Mouse (Mus musculus): ENCODE data around the gene Rapgef1. TPM values are rescaled to one million over a fixed set of nuclear protein-coding genes. Genes with fewer than 3 reads are reported as not detected.
"Not testable (repeated sequence)": the region's sequence is repeated elsewhere in the genome, so short reads cannot be mapped to it uniquely, and the experiment has no call there.

The Rapgef1 gene
- polyA plus RNA-seq, 1 experiment: 75.7 TPM

- Histone ChIP-seq H3K4me1 (ENCODE audit: control insufficient read depth, insufficient read depth, low read length) (peaks cover 3% of the 10 kb centered on the region; the same call in 1 of the 2 replicates), H3K27ac (ENCODE audit: insufficient read depth, low read depth, low read length) (no peak overlapping the region)
- 66% methylated on average over 6 of the region's 6 CpGs for WGBS
These were observed 79.1 kb downstream of the Rapgef1 start for GRCm38 (mm10) chr2:29698421-29699290.

GRCm38 (mm10) chr2:29700898-29701297, 81.4 kb downstream of the Rapgef1 start:
- TF ChIP-seq CTCF (IDR thresholded peaks at IDR 0.05; ENCODE audit: insufficient read depth, low read depth, low read length) (no peak), POLR2A (IDR thresholded peaks at IDR 0.05; ENCODE audit: insufficient read depth, low read depth, low read length) (no peak)
- Histone ChIP-seq H3K4me3 (ENCODE audit: insufficient read depth, low read depth, low read length) (no peak overlapping the region), H3K27ac (ENCODE audit: insufficient read depth, low read depth, low read length) (no peak overlapping the region)

More at GRCm38 (mm10) chr2:29698421-29699290, 79.1 kb downstream of the Rapgef1 start:
- TF ChIP-seq POLR2A (IDR thresholded peaks at IDR 0.05; ENCODE audit: insufficient read depth, low read depth, low read length): no peak
- no peak for TF ChIP-seq CTCF (IDR thresholded peaks at IDR 0.05; ENCODE audit: insufficient read depth, low read depth, low read length)
- no peak overlapping the region for H3K4me3 ChIP-seq (ENCODE audit: insufficient read depth, low read depth, low read length)

GRCm38 (mm10) chr2:29701393-29701792, 81.9 kb downstream of the Rapgef1 start:
- Histone ChIP-seq H3K27ac (ENCODE audit: insufficient read depth, low read depth, low read length) (no peak overlapping the region), H3K4me3 (ENCODE audit: insufficient read depth, low read depth, low read length) (no peak overlapping the region), H3K4me1 (ENCODE audit: control insufficient read depth, insufficient read depth, low read length) (peaks cover 3% of the 10 kb centered on the region; the same call in 1 of the 2 replicates)
- WGBS: 91% methylated on average over 6 of the region's 6 CpGs
- TF ChIP-seq CTCF (IDR thresholded peaks at IDR 0.05; ENCODE audit: insufficient read depth, low read depth, low read length) (no peak), POLR2A (IDR thresholded peaks at IDR 0.05; ENCODE audit: insufficient read depth, low read depth, low read length) (no peak)

More at GRCm38 (mm10) chr2:29700898-29701297, 81.4 kb downstream of the Rapgef1 start:
- H3K4me1 ChIP-seq (ENCODE audit: control insufficient read depth, insufficient read depth, low read length): peaks cover 3% of the 10 kb centered on the region; the same call in 1 of the 2 replicates

GRCm38 (mm10) chr2:29702189-29702588, 82.7 kb downstream of the Rapgef1 start:
- Histone ChIP-seq H3K4me1 (ENCODE audit: control insufficient read depth, insufficient read depth, low read length) (peaks cover 3% of the 10 kb centered on the region; the same call in 1 of the 2 replicates), H3K4me3 (ENCODE audit: insufficient read depth, low read depth, low read length) (no peak overlapping the region), H3K27ac (ENCODE audit: insufficient read depth, low read depth, low read length) (no peak overlapping the region)
- WGBS: 95% methylated on average over 8 of the region's 8 CpGs
- no peak for TF ChIP-seq CTCF (IDR thresholded peaks at IDR 0.05; ENCODE audit: insufficient read depth, low read depth, low read length)
- no peak for TF ChIP-seq POLR2A (IDR thresholded peaks at IDR 0.05; ENCODE audit: insufficient read depth, low read depth, low read length)

- Histone ChIP-seq H3K4me3 (ENCODE audit: insufficient read depth, low read depth, low read length) (no peak overlapping the region), H3K27ac (ENCODE audit: insufficient read depth, low read depth, low read length) (no peak overlapping the region), H3K4me1 (ENCODE audit: control insufficient read depth, insufficient read depth, low read length) (peaks cover 3% of the 10 kb centered on the region; the same call in 1 of the 2 replicates)
- TF ChIP-seq CTCF (IDR thresholded peaks at IDR 0.05; ENCODE audit: insufficient read depth, low read depth, low read length) (no peak), POLR2A (IDR thresholded peaks at IDR 0.05; ENCODE audit: insufficient read depth, low read depth, low read length) (no peak)
- WGBS: 92% methylated on average over 9 of the region's 9 CpGs
These were observed 83.9 kb downstream of the Rapgef1 start for GRCm38 (mm10) chr2:29703104-29704081.

GRCm38 (mm10) chr2:29705493-29705892, 86.0 kb downstream of the Rapgef1 start:
- no peak overlapping the region for H3K4me3 ChIP-seq (ENCODE audit: insufficient read depth, low read depth, low read length)
- no peak overlapping the region for H3K27ac ChIP-seq (ENCODE audit: insufficient read depth, low read depth, low read length)
- 81% methylated on average over 3 of the region's 3 CpGs for WGBS
- no peaks in the 10 kb centered on the region for H3K4me1 ChIP-seq (ENCODE audit: control insufficient read depth, insufficient read depth, low read length)
- TF ChIP-seq POLR2A (IDR thresholded peaks at IDR 0.05; ENCODE audit: insufficient read depth, low read depth, low read length): no peak

- Histone ChIP-seq H3K27ac (ENCODE audit: insufficient read depth, low read depth, low read length) (no peak overlapping the region), H3K4me3 (ENCODE audit: insufficient read depth, low read depth, low read length) (no peak overlapping the region), H3K4me1 (ENCODE audit: control insufficient read depth, insufficient read depth, low read length) (no peaks in the 10 kb centered on the region)
- no peak for TF ChIP-seq CTCF (IDR thresholded peaks at IDR 0.05; ENCODE audit: insufficient read depth, low read depth, low read length)
- TF ChIP-seq POLR2A (IDR thresholded peaks at IDR 0.05; ENCODE audit: insufficient read depth, low read depth, low read length): no peak
- 94% methylated on average over 18 of the region's 18 CpGs for WGBS
These were observed 87.5 kb downstream of the Rapgef1 start for GRCm38 (mm10) chr2:29706726-29707620.

GRCm38 (mm10) chr2:29707731-29708130, 88.2 kb downstream of the Rapgef1 start:
- 83% methylated on average over 4 of the region's 4 CpGs for WGBS
- Histone ChIP-seq H3K4me1 (ENCODE audit: control insufficient read depth, insufficient read depth, low read length) (no peaks in the 10 kb centered on the region), H3K27ac (ENCODE audit: insufficient read depth, low read depth, low read length) (no peak overlapping the region), H3K4me3 (ENCODE audit: insufficient read depth, low read depth, low read length) (no peak overlapping the region)
- TF ChIP-seq CTCF (IDR thresholded peaks at IDR 0.05; ENCODE audit: insufficient read depth, low read depth, low read length): no peak
- no peak for TF ChIP-seq POLR2A (IDR thresholded peaks at IDR 0.05; ENCODE audit: insufficient read depth, low read depth, low read length)

GRCm38 (mm10) chr2:29708209-29708608, 88.7 kb downstream of the Rapgef1 start:
- H3K4me1 ChIP-seq (ENCODE audit: control insufficient read depth, insufficient read depth, low read length): not testable (repeated sequence)
- WGBS: 94% methylated on average over 4 of the region's 4 CpGs

More at GRCm38 (mm10) chr2:29708209-29708608, 88.7 kb downstream of the Rapgef1 start:
- not testable (repeated sequence) for H3K27ac ChIP-seq (ENCODE audit: insufficient read depth, low read depth, low read length); H3K4me3 ChIP-seq (ENCODE audit: insufficient read depth, low read depth, low read length)
